8 mouse cellular contexts compared by ENCODE assay signal in the genomic region with DNA sequence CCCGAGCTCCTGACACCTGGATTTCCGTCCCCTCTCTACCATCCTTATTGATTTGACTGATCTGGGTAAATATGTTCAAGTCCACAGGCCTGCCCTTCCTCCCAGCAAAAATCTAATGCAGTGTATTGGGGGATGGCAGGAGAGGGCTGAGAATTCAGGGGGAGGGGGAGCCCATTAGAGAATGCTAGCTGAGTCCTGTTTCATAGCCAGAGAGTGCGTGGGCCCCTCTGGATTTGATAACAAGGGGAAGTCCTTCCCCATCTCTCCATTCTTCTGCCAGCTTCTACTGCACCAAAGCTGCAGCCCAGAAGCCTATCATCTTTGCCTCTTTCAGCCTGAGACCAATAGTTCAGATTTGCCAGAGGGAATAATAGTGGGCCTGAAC. TPM values are rescaled to one million over a fixed set of nuclear protein-coding genes. Genes with fewer than 3 reads are reported as not detected.
DNase-seq lines count a peak whose midpoint lies in the region; ATAC-seq and TF ChIP-seq lines count a peak whose summit lies in the region.

No protein-coding gene starts in this region.

- H3K9ac ChIP-seq in heart, embryonic 12.5 days = peak overlapping the region; percentile 93; the same call in 1 of the 2 replicates
- no peak overlapping the region for H3K9ac ChIP-seq in heart, adult 2 months (ENCODE audit: low read depth, low read length)
- no peak overlapping the region for H3K9ac ChIP-seq in neural tube, embryonic 15.5 days (replicated peaks)

- peak overlapping the region; percentile 93 for H3K4me3 ChIP-seq in heart, embryonic 12.5 days
- H3K4me3 ChIP-seq in heart, adult 2 months = no peak overlapping the region
- H3K4me3 ChIP-seq in neural tube, embryonic 15.5 days (replicated peaks) = peak overlapping the region; percentile 77

- no peak for TF ChIP-seq CTCF in heart, adult 2 months (IDR thresholded peaks at IDR 0.05)

- H3K36me3 ChIP-seq in heart, embryonic 12.5 days = no peaks in the 10 kb centered on the region
- no peaks in the 10 kb centered on the region for H3K36me3 ChIP-seq in heart, adult 2 months (ENCODE audit: control insufficient read depth, insufficient read depth, low read length)
- H3K36me3 ChIP-seq in neural tube, embryonic 15.5 days = no peaks in the 10 kb centered on the region

- WGBS in heart, embryonic 12.5 days = 46% methylated on average over 3 of the region's 3 CpGs
- 85% methylated on average over 3 of the region's 3 CpGs for WGBS in heart, adult 2 months
- 57% methylated on average over 3 of the region's 3 CpGs for WGBS in neural tube, embryonic 15.5 days

- intact Hi-C loops in heart, adult 2 months (cut with DNase I) = no loop called here

- H3K27me3 ChIP-seq in heart, embryonic 12.5 days (replicated peaks) = peaks cover 41% of the 10 kb centered on the region
- no peaks in the 10 kb centered on the region for H3K27me3 ChIP-seq in heart, adult 2 months (ENCODE audit: control insufficient read depth, insufficient read depth, low read length)
- peaks cover 26% of the 10 kb centered on the region for H3K27me3 ChIP-seq in neural tube, embryonic 15.5 days (replicated peaks)

- H3K4me1 ChIP-seq in heart, embryonic 12.5 days (replicated peaks) = peaks cover 18% of the 10 kb centered on the region
- peaks cover 1% of the 10 kb centered on the region; the same call in 1 of the 2 replicates for H3K4me1 ChIP-seq in heart, adult 2 months (ENCODE audit: control insufficient read depth, insufficient read depth, low read length)
- peaks cover 19% of the 10 kb centered on the region for H3K4me1 ChIP-seq in neural tube, embryonic 15.5 days

- H3K79me2 ChIP-seq in heart, adult 2 months (replicated peaks; ENCODE audit: control insufficient read depth, insufficient read depth, low read length) = no peaks in the 10 kb centered on the region

- no peak for TF ChIP-seq POLR2A in heart, adult 2 months (IDR thresholded peaks at IDR 0.05; ENCODE audit: insufficient read depth, low read depth, low read length)

- DNase-seq in heart, adult 2 months = no peak
- DNase-seq in spleen, adult 12 weeks (ENCODE audit: low spot score) = peak; percentile 40
- no peak for DNase-seq in spleen, adult 18-20 months
- peak; percentile 74 for DNase-seq in liver
- DNase-seq in adrenal gland, adult 8-10 months = no peak

- peak overlapping the region; percentile 41; the same call in 1 of the 2 replicates for H3K27ac ChIP-seq in heart, embryonic 12.5 days (ENCODE audit: poor library complexity, severe bottlenecking)
- no peak overlapping the region for H3K27ac ChIP-seq in heart, adult 2 months
- H3K27ac ChIP-seq in neural tube, embryonic 15.5 days (replicated peaks) = 0 out of 2 replicates have a peak overlapping the region, but pooled peaks have one; percentile 20

- no peaks in the 10 kb centered on the region for H3K9me3 ChIP-seq in heart, embryonic 12.5 days (replicated peaks)
- no peaks in the 10 kb centered on the region for H3K9me3 ChIP-seq in neural tube, embryonic 15.5 days (replicated peaks)

- no peak for TF ChIP-seq EP300 in heart, adult 2 months (IDR thresholded peaks at IDR 0.05; ENCODE audit: insufficient read depth, low read depth, low read length)

- no peak for ATAC-seq in heart, embryonic 12.5 days (ENCODE audit: insufficient number of reproducible peaks, low FRiP score)
- ATAC-seq in neural tube, embryonic 15.5 days (ENCODE audit: low FRiP score) = no peak
- no peak for ATAC-seq in frontal cortex, adult (ENCODE audit: low TSS enrichment)

- peak overlapping the region; percentile 99 for H3K4me2 ChIP-seq in heart, embryonic 12.5 days
- H3K4me2 ChIP-seq in neural tube, embryonic 15.5 days = peak overlapping the region; percentile 99

RNA-seq across cellular contexts. Expression of a gene that starts 1.3 kb away (rescaled TPM):
- polyA plus RNA-seq in heart, embryonic 12.5 days (2016; fragmentation: Nextera tagmentation; extraction: Ambion mirVana) = 11.2 and 11.9 TPM in 2 replicates
- total RNA-seq in heart, adult 2 months (2021) = 1 to 10 TPM; 2.2 to 2.5 TPM
- polyA plus RNA-seq in heart, adult 2 months (2012; rRNA removed) = 1.8 and 2.7 TPM in 2 replicates
- polyA plus RNA-seq in neural tube, embryonic 15.5 days (2015; fragmentation: Nextera tagmentation; extraction: Ambion mirVana) = 11.0 and 12.9 TPM in 2 replicates
- 1 to 10 TPM; 2.7 to 4.9 (median 3.8) TPM for total RNA-seq in adrenal gland, adult 8-10 months (2022)

RNA-seq across cellular contexts. Expression of a gene that starts 40.0 kb away (rescaled TPM):
- 26.4 and 27.1 TPM in 2 replicates for polyA plus RNA-seq in heart, embryonic 12.5 days (2016; fragmentation: Nextera tagmentation; extraction: Ambion mirVana)
- 1 to 10 TPM; 8.3 to 8.5 TPM for total RNA-seq in heart, adult 2 months (2021)
- 12.7 and 16.4 TPM in 2 replicates for polyA plus RNA-seq in heart, adult 2 months (2012; rRNA removed)
- polyA plus RNA-seq in neural tube, embryonic 15.5 days (2015; fragmentation: Nextera tagmentation; extraction: Ambion mirVana) = 10.8 and 18.3 TPM in 2 replicates
- 10 to 100 TPM; 43.4 to 55.3 (median 50.2) TPM for total RNA-seq in adrenal gland, adult 8-10 months (2022)

Comparison
In these comparisons a context has a peak if more than half of its experiments do, and no peak if none do; other contexts are left out.
1. DNase-seq: peak in spleen, adult 12 weeks (single experiment) and liver (single experiment); none in heart, adult 2 months (0 of 2), spleen, adult 18-20 months (0 of 2) and adrenal gland, adult 8-10 months (single experiment).